Mouse (Mus musculus) liver, embryonic 14.5 days (tissue): ENCODE results near the gene Nr1h2.

Experiments used
- CTCF ChIP-seq: IDR thresholded peaks from 2 replicates; pipeline ENCODE4 v1.5.1; 2016; ENCODE audit warnings: antibody characterized with exemption, low read depth, control low read depth
- EP300 ChIP-seq: IDR thresholded peaks from 2 replicates; pipeline ENCODE4 v1.6.1; 2016; ENCODE audit warnings: antibody characterized with exemption, low read depth

DNA sequence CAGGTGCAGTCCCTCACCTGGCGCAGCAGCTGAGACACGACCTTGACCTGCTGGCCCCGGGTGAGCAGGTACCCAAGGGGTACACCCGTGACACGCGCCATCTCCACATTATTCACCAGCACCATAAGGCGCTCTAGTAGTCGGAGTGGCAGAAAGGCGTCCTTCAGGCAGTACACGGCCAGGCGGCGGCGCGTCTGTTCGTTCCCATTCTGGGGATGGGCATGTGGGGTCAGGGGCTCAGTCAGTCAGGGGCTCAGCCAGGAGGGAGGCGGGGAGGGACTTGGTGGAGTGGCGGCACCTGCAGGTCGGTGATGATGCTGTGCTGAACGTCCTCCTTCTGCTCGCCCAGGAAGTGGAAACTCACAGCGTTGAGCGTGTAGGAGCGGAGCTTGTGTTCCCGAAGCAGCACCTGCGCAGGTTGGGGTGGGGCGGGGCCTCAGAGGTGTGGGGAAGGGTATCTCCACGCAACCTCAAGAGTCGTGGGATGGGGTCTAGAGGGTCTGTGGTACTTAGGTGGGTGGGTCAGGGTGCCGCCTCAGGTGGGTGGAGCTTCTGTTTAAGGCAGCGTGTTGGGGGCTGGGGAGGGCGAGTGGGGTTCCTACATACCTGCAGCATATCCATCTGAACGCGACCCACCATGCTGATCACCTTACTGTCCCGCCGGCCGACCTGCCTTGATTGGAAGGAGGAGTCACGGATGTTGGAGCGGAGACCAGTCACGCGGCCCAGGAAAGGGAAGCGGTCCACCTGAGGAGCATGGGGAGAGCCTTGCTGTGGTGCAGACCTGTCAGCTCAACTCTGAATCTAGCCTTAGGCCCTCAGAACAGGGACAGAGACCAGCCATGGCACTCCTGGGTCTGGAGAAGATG lies 14.8 kb downstream of the Nr1h2 start:
- TF ChIP-seq CTCF (no peak), EP300 (no peak)
